Mouse (Mus musculus) liver, embryonic 12.5 days (tissue): Measurements from ENCODE around the gene Bora. TPM values are rescaled to one million over a fixed set of nuclear protein-coding genes. Genes with fewer than 3 reads are reported as not detected.
"Not testable (repeated sequence)": the region's sequence is repeated elsewhere in the genome, so short reads cannot be mapped to it uniquely, and the experiment has no call there.

Experiments used
- ATAC-seq: fragments of 200-750 bp; cut with Nextera tagmentation; 2 replicates; pipeline ENCODE4 v1.8.0; 2017; ENCODE audit warnings: moderate number of reproducible peaks, mild to moderate bottlenecking, moderate library complexity
- H3K27ac ChIP-seq: fragments of 300-500 bp; sonication (generic); 2 replicates; pipeline ENCODE4 v1.5.1; 2016; ENCODE audit warnings: mild to moderate bottlenecking
- H3K27me3 ChIP-seq: fragments of 300-500 bp; sonication (generic); replicated peaks from 2 replicates; pipeline ENCODE4 v1.6.1; 2016; ENCODE audit warnings: mild to moderate bottlenecking, moderate library complexity
- H3K36me3 ChIP-seq: fragments of 300-500 bp; sonication (generic); 2 replicates; pipeline ENCODE4 v1.6.1; 2016; ENCODE audit warnings: mild to moderate bottlenecking, moderate library complexity
- H3K4me1 ChIP-seq: fragments of 300-500 bp; sonication (generic); 2 replicates; pipeline ENCODE4 v1.6.1; 2016
- H3K4me2 ChIP-seq: fragments of 300-500 bp; sonication (generic); 2 replicates; pipeline ENCODE4 v1.6.1; 2016; ENCODE audit warnings: mild to moderate bottlenecking, moderate library complexity
- H3K4me3 ChIP-seq: fragments of 300-500 bp; sonication (generic); 2 replicates; pipeline ENCODE4 v1.5.1; 2016; ENCODE audit warnings: mild to moderate bottlenecking, moderate library complexity
- H3K9ac ChIP-seq: fragments of 300-500 bp; sonication (generic); 2 replicates; pipeline ENCODE4 v1.6.1; 2016; ENCODE audit warnings: mild to moderate bottlenecking, moderate library complexity
- H3K9me3 ChIP-seq: fragments of 300-500 bp; sonication (generic); replicated peaks from 2 replicates; pipeline ENCODE4 v1.6.1; 2016; ENCODE audit warnings: mild to moderate bottlenecking, moderate library complexity
- WGBS: fragments of 180-500 bp; shearing (Covaris S2); methylation state at CpG from one replicate; pipeline ENCODE4 v1.1.7; 2016; ENCODE audit not compliant: insufficient replicate concordance; 5-methylcytosine and 5-hydroxymethylcytosine counted together
- polyA plus RNA-seq: library from polyadenylated mRNA; unstranded; fragments of >200 nt; fragmentation: Nextera tagmentation; extraction: Ambion mirVana; gene quantifications from 2 replicates; pipeline ENCODE4 v1.2.1, GENCODE M21; 2016

The Bora gene
- polyA plus RNA-seq, 1 experiment from 2014 or later = 51.5 TPM

DNA sequence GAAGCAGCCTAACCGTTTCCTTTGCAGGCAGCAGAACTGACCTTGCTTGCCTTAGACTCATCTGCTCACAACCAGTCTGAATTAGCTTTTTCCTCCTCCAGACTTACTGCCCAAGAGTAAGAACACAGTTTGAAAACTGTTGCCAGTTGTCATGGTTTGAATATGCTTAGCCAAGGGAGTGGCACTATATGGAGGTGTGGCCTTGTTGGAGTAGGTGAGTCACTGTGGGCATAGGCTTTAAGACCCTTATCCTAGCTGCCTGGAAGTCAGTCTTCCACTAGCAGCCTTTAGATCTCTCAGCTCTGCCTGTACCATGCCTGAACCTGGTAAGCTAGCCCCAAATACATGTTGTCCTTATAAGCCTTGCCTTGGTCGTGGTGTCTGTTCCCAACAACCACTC is 8.3 kb upstream of the Bora start:
- no peak overlapping the region for H3K4me3 ChIP-seq
- 79% methylated on average over 2 of the region's 2 CpGs for WGBS
- peaks cover 29% of the 10 kb centered on the region for H3K4me1 ChIP-seq
- no peak overlapping the region for H3K27ac ChIP-seq
- H3K36me3 ChIP-seq = peaks cover 54% of the 10 kb centered on the region
- no peak overlapping the region for H3K4me2 ChIP-seq
- no peaks in the 10 kb centered on the region for H3K27me3 ChIP-seq
- ATAC-seq = no peak
- no peaks in the 10 kb centered on the region for H3K9me3 ChIP-seq
- H3K9ac ChIP-seq = no peak overlapping the region

DNA sequence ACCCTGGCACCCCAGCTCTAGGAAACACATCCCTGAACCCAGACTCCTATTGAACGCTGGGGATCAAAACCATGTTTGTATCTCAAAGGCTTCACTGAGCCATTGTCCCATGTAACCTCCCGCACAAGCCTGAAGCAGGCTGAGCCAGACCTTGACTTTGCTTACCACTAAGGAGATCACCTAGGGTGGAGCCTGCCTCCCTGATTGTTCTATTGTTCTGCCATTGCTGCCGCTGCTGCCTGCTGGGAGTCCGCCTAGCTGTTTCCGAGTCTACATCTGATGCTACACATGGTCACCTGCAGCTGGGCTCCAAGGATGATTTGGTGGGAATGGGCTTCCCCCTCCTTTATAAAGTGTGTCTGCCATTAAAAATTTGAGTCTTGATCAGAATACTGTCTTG is 6.7 kb upstream of the Bora start:
- H3K4me3 ChIP-seq, H3K9me3 ChIP-seq, ATAC-seq, H3K27me3 ChIP-seq, H3K27ac ChIP-seq, H3K9ac ChIP-seq, H3K4me2 ChIP-seq: not testable (repeated sequence)
- H3K4me1 ChIP-seq = peaks cover 40% of the 10 kb centered on the region
- H3K36me3 ChIP-seq = peaks cover 48% of the 10 kb centered on the region
- 77% methylated on average over 5 of the region's 5 CpGs for WGBS

- 53% methylated on average over 4 of the region's 4 CpGs for WGBS
- Histone ChIP-seq H3K4me3 (no peak overlapping the region), H3K27ac (no peak overlapping the region), H3K27me3 (no peaks in the 10 kb centered on the region), H3K36me3 (peaks cover 35% of the 10 kb centered on the region), H3K4me1 (peaks cover 49% of the 10 kb centered on the region), H3K4me2 (0 out of 2 replicates have a peak overlapping the region, but pooled peaks have one; percentile 13), H3K9ac (no peak overlapping the region; the same call in 1 of the 2 replicates), H3K9me3 (no peaks in the 10 kb centered on the region)
- no peak for ATAC-seq
Measured at GRCm38 (mm10) chr14:99041416-99041815, 4.6 kb upstream of the Bora start.

DNA sequence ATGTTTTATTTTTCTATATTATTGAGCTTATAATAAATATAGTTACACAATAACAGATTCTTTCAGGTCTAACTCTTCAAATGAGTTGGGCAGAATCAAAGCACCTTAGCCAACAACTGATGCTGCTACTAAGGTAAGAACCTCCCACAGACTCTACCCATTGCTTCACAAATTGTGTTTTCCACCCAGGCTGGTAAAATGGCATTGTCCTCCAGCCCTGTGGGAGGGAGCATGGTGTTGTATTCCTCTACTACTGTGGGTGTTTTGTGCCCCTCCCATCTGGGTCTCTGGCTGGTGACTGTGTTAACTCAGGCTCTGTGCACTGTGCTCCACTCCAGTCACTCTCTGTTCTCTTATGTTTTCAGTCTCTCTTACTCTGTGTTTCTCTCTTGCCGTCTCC is 2.5 kb upstream of the Bora start:
- Histone ChIP-seq H3K36me3 (peaks cover 28% of the 10 kb centered on the region), H3K4me1 (peaks cover 50% of the 10 kb centered on the region), H3K27ac (peak overlapping the region; percentile 97; the same call in 1 of the 2 replicates), H3K9me3 (no peaks in the 10 kb centered on the region), H3K9ac (peak overlapping the region; percentile 52; the same call in 1 of the 2 replicates), H3K27me3 (no peaks in the 10 kb centered on the region), H3K4me3 (peak overlapping the region; percentile 78), H3K4me2 (peak overlapping the region; percentile 79)
- ATAC-seq = no peak
- WGBS = 43% methylated on average over 1 of the region's 1 CpGs

GRCm38 (mm10) chr14:99044096-99044495 is 1.9 kb upstream of the Bora start:
- no peaks in the 10 kb centered on the region for H3K27me3 ChIP-seq
- peak overlapping the region; percentile 78 for H3K4me3 ChIP-seq
- no peak for ATAC-seq
- H3K4me2 ChIP-seq = peak overlapping the region; percentile 79
- 34% methylated on average over 10 of the region's 10 CpGs for WGBS
- no peaks in the 10 kb centered on the region for H3K9me3 ChIP-seq
- peaks cover 54% of the 10 kb centered on the region for H3K4me1 ChIP-seq
- H3K36me3 ChIP-seq = peaks cover 26% of the 10 kb centered on the region
- peak overlapping the region; percentile 96 for H3K9ac ChIP-seq
- peak overlapping the region; percentile 97 for H3K27ac ChIP-seq

DNA sequence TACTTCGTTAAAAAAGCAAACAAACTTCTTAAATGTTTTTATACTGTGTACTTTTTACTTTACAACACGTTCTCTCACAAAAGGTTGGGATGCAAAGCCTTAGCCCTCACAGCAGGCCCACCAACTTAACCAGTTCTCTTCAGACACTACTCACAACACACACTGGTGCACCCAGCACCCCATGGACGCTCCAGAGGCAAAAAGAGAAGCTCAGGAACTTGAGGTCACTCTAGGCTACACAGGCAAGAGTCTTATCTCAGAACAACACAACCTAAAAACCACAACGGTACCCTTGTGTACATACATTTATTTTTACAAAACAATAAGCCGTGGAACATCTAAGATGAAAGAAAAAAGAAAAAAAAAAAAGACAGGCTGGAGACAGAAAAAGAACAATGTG is 1.3 kb upstream of the Bora start:
- peaks cover 22% of the 10 kb centered on the region for H3K36me3 ChIP-seq
- no peaks in the 10 kb centered on the region for H3K27me3 ChIP-seq
- ATAC-seq = no peak
- peaks cover 55% of the 10 kb centered on the region for H3K4me1 ChIP-seq
- WGBS = 3% methylated on average over 5 of the region's 5 CpGs
- no peaks in the 10 kb centered on the region for H3K9me3 ChIP-seq
- peak overlapping the region; percentile 79 for H3K4me2 ChIP-seq
- H3K27ac ChIP-seq = peak overlapping the region; percentile 97
- H3K9ac ChIP-seq = peak overlapping the region; percentile 96
- H3K4me3 ChIP-seq = peak overlapping the region; percentile 78

- ATAC-seq = 0 out of 2 replicates have a peak, but pooled peaks have one; percentile 19
- Histone ChIP-seq H3K4me3 (peak overlapping the region; percentile 78), H3K36me3 (peaks cover 19% of the 10 kb centered on the region), H3K4me1 (peaks cover 53% of the 10 kb centered on the region), H3K27ac (peak overlapping the region; percentile 97), H3K9me3 (no peaks in the 10 kb centered on the region), H3K4me2 (peak overlapping the region; percentile 79), H3K9ac (peak overlapping the region; percentile 96), H3K27me3 (no peaks in the 10 kb centered on the region)
- WGBS = under 1% methylated on average over 58 of the region's 70 CpGs
Measured at GRCm38 (mm10) chr14:99045378-99046030, 518 bp upstream of the Bora start.

DNA sequence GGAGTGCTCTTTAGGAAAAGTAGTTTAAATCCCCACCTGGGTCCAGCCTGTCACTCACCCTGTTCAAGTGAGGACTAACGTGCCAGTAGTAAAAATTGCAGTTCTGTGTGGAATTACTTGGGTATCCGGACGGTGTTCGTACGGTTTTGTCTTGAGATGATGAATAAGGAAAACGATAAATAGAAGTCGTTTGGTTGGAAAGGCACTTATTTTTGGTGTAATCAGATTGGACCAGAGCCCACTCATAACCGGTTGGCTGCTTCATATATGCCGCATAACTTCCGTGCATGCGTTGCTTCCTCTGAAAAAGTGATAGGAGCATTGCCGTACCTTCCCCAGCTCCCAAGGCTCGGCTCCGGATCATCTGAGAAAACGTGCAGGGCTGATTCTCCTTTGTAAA is 760 bp downstream of the Bora start:
- Histone ChIP-seq H3K36me3 (peaks cover 32% of the 10 kb centered on the region), H3K9ac (peak overlapping the region; percentile 80), H3K27me3 (no peaks in the 10 kb centered on the region), H3K9me3 (no peaks in the 10 kb centered on the region), H3K4me1 (peaks cover 43% of the 10 kb centered on the region), H3K27ac (peak overlapping the region; percentile 97), H3K4me2 (peak overlapping the region; percentile 78), H3K4me3 (peak overlapping the region; percentile 78)
- under 1% methylated on average over 15 of the region's 15 CpGs for WGBS
- no peak for ATAC-seq

- 81% methylated on average over 7 of the region's 7 CpGs for WGBS
- Histone ChIP-seq H3K27ac (no peak overlapping the region), H3K36me3 (peaks cover 82% of the 10 kb centered on the region), H3K27me3 (no peaks in the 10 kb centered on the region), H3K9me3 (no peaks in the 10 kb centered on the region), H3K4me1 (no peaks in the 10 kb centered on the region), H3K9ac (no peak overlapping the region), H3K4me3 (no peak overlapping the region), H3K4me2 (no peak overlapping the region)
- ATAC-seq = peak; percentile 44
Measured at GRCm38 (mm10) chr14:99058959-99059586, 13.1 kb downstream of the Bora start.

- no peaks in the 10 kb centered on the region for H3K4me1 ChIP-seq
- no peak overlapping the region for H3K4me3 ChIP-seq
- H3K36me3 ChIP-seq = peaks cover 80% of the 10 kb centered on the region
- no peak overlapping the region for H3K4me2 ChIP-seq
- H3K27me3 ChIP-seq = no peaks in the 10 kb centered on the region
- H3K9me3 ChIP-seq = no peaks in the 10 kb centered on the region
- H3K9ac ChIP-seq = no peak overlapping the region
- H3K27ac ChIP-seq = no peak overlapping the region
- WGBS = 85% methylated on average over 12 of the region's 12 CpGs
- ATAC-seq = no peak
Measured at GRCm38 (mm10) chr14:99060616-99061015, 14.6 kb downstream of the Bora start.

DNA sequence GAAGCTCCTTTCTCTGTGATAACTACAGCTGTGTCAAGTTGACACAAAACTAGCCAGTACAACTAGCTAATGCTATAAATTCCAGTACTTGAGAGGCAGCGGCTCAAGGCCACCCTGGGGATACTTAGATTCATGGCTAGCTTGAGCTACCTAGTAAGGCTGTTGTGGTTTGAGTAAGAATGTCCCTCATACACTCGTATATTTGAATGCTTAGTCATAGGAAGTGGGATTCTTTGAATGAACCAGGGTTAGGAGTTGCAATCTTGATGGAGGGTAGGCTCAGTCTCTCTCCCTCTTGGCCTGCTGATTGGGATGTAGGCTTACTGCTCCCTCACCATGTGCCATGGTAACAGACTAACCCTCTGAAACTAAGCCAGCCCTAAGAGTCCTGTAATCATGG is 17.1 kb downstream of the Bora start:
- no peaks in the 10 kb centered on the region for H3K27me3 ChIP-seq
- no peaks in the 10 kb centered on the region for H3K9me3 ChIP-seq
- ATAC-seq = no peak
- no peak overlapping the region for H3K4me2 ChIP-seq
- no peak overlapping the region for H3K9ac ChIP-seq
- H3K27ac ChIP-seq = no peak overlapping the region
- H3K36me3 ChIP-seq = peaks cover 81% of the 10 kb centered on the region
- H3K4me1 ChIP-seq = no peaks in the 10 kb centered on the region
- WGBS = 81% methylated on average over 2 of the region's 2 CpGs
- H3K4me3 ChIP-seq = no peak overlapping the region

GRCm38 (mm10) chr14:99071146-99071545 is 25.1 kb downstream of the Bora start:
- H3K4me2 ChIP-seq = no peak overlapping the region
- H3K4me3 ChIP-seq = no peak overlapping the region
- no peaks in the 10 kb centered on the region for H3K9me3 ChIP-seq
- no peak for ATAC-seq
- H3K36me3 ChIP-seq = peaks cover 92% of the 10 kb centered on the region
- H3K4me1 ChIP-seq = no peaks in the 10 kb centered on the region
- no peak overlapping the region for H3K27ac ChIP-seq
- H3K27me3 ChIP-seq = no peaks in the 10 kb centered on the region
- 86% methylated on average over 4 of the region's 4 CpGs for WGBS
- H3K9ac ChIP-seq = no peak overlapping the region
